Mouse (Mus musculus) retina, embryonic 14.5 days (tissue): ENCODE data around the gene Stxbp6.
"Not testable (repeated sequence)": the region's sequence is repeated elsewhere in the genome, so short reads cannot be mapped to it uniquely, and the experiment has no call there.

Experiments
- DNase-seq: peaks from one replicate; pipeline ENCODE4 v3.0.0-alpha.2; 2015; ENCODE audit warnings: low spot score

Gene Stxbp6

DNA sequence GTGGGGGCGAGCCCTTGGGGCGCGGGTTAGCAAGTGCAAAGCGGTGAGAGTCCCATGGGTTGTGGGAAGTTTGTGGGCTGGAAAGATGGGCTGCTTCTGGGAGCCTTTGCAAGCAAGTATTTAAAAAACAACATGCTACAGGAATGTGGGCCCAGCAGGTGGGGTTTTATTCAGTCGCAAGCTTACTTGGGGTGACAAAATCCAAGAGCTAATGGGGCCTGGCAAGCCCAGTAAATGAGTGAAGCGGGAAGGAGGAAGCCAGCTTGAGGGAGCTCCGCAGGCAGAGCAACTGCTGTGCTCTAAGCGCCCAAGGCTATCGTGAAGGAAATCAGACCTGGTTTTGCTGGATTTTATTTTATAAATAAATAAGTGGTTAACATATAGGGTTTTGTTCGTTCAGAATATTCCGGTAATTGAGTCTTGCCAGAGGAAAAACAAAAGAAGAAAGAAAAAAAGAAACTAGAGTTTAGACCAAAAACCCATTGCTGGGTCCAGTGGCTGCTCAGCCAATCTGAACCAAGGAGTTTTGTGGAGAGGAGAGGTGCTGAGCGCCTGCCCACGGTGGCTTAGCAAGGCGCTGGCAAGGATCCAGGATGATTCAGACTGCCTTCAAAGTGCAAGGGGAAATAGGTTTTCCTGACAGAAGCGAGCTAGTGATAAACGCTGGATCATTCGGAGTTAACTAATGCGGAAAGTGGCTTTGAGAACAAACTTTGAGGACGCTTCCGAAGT is at the start of gene Stxbp6:
Stxbp6 (minus strand) TSS at position 99 of the 732 bp plus-strand sequence.
- peak; percentile 61 for DNase-seq

DNA sequence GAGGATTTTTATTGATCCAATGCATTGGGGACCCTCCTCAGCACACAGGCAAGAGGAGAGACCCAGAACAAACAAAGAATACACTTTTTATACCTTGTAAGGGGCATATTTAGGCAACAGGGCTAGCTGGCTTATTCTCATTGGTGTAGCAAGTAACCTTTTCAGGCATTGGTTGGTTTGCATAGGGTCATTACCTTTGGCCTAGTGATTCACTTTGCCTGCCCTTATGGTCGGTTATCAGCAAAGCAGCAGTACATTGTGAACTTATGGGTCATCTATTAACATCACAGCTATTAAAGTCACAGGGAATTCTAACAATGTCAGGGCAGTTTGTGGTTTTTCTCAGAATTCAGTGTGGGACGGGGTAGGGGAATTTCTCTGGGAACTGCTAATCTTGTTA is 28.4 kb upstream of the Stxbp6 start:
- not testable (repeated sequence) for DNase-seq

DNA sequence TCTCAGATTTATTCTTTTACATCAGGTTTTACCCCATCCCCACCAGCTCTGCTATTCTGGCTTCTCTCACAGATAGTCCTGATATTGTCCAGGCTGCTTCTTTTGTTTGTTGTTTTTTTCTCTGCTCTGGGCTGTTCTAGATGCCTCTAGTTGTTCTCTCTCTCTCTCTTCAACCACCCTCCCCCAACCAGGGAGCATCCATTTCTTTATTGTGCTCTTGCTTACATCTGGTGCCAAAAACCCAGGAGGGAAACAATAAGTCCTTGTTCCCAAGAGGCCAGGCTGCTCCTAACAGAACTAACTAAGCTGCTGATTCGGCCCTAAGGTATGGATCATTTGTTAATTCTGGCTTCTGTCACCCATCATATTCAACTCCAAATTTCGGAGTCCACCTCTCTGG is 19.2 kb upstream of the Stxbp6 start:
- no peak for DNase-seq

DNA sequence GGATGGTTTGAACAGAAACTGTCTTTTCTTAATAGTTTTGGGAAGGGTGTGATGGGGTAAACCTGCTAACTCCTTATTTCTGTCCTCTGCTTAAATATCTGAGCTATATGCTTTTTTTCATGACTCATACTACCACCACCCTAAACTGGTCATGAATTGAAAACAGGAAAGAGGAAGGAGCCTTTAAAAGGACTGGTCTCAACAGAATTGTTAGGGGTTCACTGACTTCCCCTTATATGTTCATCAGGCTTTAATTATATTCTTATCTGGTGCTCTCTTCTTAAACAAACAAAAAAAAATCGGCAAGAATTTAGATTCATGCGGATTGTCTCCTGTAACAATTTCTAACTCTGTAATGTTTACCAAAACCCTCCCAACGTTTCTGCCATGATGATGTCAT is 17.9 kb upstream of the Stxbp6 start:
- no peak for DNase-seq

DNA sequence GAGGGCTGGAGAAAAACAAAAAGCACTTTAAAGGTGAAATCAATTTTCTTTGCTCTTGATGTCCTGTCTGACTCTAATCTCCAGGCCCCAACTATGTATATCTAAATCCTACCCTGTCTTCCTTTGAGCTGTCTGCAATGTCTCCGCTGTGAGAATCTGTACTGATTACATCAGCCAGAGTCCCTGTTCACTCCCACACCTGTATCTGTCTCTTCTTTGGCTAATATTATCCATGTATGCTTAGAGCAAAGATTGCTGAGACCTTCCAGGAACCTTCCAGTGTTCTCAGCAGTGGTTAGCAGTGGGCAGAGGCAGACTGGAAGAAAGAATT is 8.6 kb upstream of the Stxbp6 start:
- no peak for DNase-seq

DNA sequence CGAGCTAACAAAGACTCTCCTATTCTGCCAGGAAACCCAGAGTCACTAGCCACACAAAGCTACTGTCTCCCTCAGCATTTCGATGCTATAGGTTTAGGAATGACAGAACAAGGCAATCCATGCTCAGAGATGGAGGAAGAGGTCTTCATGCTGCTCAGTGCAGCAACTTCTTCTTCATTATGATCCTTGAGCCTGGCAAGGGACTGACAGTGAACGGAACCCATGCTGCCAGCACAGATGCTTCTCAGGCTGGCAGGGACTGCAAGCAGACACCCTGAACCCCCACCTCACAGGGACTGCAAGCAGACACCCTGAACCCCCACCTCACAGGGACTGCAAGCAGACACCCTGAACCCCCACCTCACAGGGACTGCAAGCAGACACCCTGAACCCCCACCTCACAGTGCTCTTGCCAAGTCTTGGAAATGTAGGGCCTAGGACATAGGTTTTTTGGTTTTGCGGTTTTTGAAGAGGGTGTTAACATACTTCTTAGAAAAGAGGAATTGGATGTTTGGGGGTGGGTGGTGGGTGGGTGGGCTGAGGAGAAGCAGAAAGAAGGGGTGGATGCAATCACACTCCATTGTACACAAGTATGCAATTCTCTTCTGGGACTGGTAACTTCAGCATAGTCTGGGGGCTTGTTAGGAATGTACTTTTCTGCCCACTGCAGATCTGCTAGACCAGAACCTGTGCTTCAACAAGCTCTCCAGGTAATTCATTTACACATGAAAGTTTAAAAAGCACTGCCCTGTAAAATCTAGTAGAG is 8.1 kb upstream of the Stxbp6 start:
- no peak for DNase-seq

DNA sequence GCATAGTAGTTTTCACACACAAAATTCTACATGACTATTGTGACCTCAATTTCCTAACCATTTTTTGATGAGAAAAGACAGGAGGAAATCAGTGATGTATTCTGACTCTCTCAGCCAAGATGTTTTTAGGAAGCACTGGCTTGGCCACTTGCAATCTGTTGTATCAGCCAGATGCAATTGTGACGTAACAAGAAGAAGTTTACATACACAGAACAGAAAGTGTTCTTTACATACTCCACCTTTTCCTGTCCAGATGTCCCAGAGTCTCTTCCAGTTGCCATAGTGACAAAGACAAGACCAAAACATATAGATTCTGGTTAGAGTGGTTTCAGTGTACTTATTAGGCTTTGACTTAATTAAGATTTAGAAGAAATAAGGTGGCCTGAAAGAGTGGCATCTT is 7.1 kb upstream of the Stxbp6 start:
- no peak for DNase-seq

DNA sequence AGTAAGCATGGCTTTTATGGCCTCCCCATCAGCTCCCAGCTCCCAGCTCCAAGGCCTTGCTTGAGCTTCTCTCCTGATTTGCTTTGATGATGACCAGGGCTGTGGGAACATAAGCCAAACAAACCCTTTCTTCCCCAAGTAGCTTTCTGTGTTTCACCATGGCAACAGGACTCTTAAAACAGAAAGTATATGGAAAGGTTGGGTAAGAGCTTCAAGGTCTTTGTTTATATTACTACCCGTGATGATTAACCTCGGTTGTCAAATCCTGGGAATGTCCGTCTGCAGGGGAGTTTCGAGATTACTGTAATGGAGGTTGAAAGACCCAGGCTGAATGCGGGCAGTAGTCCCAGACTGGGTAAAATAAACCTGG is 6.2 kb upstream of the Stxbp6 start:
- DNase-seq = no peak

DNA sequence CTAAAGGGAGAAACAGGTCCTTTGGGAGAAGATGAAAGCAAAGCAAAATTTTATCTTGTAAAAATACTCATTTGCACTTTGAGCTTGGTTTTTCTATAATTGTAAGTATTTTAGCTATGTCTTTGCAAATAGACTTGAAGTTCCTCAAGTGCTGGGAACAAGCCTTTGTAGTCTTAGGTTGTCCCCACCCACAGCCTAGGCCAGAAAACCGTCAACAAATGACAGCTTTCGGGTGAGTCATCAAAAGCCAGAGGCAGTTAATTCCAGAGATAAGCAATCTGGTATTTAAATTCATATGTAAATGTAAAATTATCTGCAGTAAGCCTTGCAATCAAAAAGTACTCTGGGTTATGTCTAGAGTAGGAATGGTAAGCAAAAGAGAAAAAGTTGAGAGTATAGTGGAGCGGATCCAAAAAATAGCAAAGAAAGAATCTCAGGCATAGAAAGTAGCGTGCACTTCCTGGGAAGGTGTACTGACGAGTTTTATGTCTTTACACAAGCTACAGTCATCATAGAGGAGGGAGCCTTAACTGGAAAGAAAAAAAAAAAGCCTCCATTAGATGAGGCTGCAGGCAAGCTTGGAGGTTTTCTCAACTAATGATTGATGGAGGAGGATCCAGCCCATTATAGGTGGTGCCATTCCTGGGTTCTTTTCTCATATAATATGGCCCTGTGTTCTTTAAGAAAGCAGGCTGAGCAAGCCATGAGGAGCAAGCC is 5.7 kb upstream of the Stxbp6 start:
- no peak for DNase-seq

DNA sequence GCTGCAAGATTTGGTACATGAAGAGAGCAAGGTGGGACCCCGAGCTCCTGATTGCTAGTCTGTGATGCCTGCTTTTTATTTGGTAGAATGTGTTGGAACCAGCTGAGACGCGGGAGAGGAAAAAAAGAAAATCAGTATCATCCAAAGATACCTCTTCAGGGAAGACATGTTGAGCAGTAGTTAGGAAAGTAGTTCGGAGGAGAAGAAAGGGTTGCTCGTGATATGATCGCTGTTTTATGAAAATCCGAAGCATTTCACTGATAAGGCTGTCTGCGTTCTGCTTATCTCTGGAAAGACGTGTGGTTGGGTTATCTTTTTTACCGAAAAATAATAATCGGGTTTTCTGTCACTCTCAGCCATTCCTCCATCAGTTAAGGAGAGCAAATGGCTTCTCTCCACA is 1.1 kb upstream of the Stxbp6 start:
- no peak for DNase-seq

DNA sequence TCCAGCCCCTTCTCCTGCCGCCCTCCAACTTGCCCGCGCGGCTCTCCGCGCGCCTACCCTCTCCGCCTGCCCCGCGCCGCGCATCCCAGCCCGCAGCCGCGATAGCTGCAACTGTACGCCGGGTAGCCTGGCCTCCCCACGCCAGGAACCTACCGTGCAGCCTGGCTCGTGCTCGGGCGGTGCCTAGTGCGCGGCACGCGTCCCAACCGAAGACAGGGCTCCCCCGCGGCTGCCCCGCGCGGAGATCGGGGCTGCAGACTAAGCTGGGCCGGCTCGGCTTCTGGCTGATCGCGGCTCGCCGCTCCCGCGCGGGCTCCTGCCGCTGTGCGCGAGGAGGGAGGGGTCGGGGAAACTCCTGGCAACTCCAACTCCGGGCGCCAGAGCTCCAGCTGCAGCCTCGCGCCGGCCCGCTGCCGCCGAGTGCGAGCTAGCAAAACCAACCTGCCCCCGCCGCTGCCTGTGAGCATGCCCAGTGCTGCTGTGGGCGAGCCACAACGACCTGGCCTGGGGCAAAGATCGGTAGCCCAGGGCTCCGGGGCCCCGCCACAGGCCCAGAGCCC is 387 bp downstream of the Stxbp6 start:
- DNase-seq = peak; percentile 84

DNA sequence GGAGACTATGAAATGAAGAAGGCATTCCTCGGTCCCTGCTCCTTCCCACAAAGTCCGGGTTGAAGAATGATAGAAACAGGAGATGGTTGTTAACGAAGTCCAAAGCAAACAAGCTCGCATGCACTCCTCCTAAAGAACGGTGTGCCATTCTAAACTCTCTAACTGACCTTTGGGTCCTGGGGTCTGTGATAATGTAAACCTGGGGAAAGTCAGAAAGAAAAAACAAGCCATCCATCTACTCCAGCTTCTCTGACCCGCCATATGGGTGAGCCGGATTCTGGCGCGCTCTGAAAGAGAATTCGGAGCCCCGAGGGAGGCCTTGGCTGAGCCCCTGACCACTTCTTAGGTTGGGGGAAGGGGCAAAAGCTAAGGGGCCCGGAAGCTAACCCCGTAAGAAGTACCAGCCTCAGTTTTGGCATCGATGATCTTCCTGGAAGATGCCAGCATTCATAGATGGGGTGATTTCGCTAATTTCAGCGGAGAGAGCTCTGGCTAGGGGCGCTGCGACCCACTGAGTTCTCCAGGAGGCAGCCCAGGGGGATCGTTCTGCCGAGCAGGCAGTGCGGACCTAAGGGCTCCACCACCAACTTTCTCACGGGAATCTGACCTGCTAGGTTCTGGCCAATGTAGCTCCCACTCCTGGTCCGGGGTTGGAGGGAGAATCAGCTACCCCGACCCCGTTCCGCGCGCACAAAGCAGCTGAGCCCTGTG is 1.0 kb downstream of the Stxbp6 start:
- DNase-seq = peak; percentile 67

DNA sequence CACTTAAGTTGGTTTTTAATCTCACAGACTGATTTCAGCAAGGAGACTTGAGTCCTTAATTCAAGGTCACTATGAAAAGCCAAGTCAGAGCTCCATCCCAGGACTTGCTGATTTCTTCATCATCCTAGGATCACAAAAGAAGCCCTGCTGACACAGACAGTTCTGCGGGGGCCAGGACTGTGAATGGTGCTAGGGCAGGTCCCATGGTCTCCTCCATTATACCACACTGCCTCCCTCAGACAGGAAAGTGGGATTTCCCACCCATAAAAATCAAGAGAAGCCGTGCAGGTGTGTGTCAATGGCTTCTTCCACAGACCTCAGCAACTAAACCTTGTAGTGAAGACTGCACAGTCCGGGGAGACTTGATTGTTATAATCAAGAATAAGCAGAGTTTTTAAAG is 2.3 kb downstream of the Stxbp6 start:
- DNase-seq = peak; percentile 23

DNA sequence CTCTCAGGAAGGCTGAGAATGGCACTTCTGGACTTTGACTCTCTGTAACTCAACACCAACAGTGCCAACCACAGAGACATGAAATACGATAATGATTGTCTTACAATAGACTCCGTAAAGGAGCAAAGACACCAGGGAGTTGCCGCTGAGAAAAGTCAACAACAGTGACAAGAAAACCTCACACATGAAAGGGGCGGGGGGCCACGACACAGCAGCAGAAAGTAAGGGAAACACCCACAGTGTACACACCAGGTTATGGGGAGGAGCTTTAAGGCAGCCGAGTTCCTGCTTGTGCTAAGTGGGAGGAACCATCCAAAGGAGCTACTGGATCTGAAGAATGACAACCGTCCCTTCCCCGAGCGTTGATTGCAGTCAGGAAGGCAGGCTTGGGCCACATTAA is 4.3 kb downstream of the Stxbp6 start:
- no peak for DNase-seq

DNA sequence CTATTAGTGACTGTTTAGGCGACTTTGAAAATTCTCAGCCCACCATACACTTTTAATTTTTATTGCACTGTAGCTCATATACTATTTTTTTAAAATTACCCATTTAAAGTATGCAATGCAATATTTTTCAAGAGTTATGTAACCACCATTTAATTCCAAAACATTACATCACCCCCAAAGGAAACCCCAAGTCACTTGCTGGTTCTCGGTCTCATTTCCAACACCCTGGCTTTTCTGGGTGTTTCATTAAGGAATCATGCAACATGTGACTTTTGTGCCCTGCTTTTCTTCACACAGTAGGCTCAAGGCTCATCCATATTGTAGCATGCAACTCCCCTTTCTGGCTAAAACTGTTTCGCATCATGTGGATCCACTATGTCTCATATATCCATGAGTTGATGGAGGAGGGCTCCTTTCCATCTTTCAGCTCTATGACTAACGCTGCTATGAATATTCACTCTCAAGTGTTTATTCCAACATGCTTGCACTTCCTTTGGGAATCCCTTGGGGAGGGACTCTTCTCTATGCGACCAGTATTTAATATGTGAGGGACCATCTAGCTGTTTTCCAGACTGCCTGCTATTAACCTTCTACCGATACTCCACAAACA is 6.3 kb downstream of the Stxbp6 start:
- DNase-seq = no peak

DNA sequence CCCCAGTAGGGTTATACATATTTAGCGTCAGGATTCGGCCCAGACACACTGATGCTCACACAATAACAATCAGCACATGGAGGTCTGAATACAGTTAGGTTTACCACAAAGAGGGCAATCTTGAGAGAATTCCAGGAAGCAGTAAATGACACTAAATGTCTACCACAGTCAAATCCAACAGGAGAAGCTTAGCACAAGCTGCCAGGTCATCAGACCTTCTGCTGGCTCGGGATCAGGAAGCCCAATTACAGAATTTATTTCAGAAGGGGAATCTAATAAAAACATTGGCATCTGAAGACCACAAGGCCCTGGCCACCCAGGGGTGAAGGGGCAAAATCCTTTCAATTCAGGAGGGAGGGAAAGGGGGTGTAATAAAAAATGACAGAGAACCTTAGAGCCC is 6.8 kb downstream of the Stxbp6 start:
- no peak for DNase-seq

DNA sequence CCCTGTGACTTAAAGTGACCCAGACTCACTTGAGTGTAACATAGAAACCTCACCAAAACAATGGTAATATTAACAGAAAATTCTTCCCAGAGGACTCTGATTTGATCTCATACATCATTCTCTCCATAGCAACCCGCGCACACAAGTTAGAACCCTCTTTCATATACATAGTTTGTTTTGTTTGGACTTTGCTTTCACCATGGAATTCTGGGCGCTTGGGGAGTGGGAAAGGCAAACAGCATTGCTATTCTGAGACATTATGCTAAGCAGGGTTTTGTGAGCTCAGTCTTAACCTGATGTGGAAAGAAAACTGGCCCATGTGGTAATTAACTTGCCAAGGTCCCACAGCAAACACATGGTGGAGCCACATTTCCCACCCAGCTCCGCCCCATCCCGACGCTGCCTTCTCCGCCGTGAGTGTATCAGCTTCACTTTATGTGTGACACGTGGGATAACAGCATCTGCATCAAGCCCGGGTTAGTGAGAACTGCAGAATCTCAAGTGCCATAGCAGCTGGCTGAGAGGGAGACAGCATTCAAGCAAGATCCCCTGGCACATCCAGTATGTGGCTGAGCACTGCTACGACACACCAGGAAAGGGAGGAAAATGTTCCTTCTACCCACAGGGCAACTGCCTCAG is 7.3 kb downstream of the Stxbp6 start:
- DNase-seq = peak; percentile 28

DNA sequence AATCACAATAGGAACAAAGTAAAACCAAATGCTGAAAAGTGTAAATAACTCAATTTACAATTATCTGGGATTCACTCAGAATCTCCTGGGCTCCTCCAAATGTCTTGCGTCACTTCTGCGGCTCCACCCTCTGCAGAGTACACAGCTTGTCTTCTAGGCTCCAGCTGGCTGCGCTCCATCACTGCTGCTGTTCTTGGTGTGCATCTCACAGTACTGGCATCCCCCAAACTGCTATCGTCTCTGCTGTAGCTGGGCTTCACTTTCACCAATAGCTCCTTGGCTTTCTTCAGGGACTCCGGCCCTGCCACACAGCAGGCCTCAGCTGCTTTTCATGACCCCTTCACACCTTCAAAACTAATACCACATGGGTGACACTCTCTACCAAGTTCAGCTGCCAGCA is 10.9 kb downstream of the Stxbp6 start:
- DNase-seq = no peak

DNA sequence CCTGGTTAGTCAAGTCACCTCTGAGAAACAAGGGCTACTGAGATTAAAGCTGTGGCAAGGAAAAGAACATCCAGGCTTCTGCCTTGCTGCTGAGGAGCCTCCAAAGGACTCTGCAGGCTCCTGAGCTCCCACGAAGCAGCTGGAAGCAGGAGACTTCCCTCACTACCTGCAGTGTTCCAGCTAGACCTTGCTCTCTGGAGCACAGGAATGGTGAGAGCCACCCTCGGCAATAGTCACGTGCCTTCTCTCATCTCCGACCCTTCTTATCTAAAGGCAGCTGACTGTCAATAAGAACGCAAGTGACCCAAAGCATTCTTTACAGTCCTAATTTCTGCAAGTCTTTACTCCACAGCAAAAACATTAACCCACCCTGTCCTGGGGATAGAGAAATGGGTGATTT is 13.2 kb downstream of the Stxbp6 start:
- no peak for DNase-seq

DNA sequence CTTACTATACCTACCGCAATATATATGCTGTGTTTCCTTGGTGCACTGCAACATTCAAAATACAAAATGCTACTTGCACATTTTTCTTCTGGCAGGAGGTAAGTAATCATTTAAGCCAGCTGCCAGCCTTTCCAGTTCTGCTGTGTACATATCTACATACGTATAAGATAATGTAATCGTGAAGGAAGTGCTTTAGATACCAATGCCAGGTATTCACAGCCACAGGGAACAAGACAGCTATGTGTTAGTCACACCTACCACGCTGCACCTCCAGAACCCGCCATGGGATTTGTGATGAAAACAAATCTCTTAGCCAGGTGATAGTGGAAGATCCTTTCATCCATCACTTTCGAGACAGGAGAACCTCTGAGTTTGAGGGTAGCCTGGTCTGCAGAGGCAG is 13.7 kb downstream of the Stxbp6 start:
- DNase-seq = no peak

DNA sequence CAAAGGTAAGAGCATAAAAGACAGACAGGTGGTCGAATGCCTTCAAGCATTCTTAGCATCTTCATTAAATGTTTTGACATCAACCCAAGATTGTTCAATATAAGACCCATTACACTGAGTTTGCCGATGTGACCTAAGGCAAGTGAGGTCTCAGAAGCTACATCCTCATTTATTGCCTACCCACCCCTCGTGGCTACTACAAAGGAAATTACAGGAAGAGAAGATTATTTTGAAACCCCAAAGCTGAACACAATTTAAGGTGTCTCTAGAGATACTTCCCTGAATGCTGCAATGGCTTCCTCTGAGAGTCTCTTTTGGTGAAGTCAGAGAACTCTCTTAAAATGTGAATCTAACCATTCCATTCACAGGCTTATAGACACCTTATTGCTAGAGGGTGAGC is 16.5 kb downstream of the Stxbp6 start:
- no peak for DNase-seq
